Mouse (Mus musculus) G1E (cell line): ENCODE measurements around the gene Lsamp.

Source experiments
- CTCF ChIP-seq: IDR thresholded peaks from 2 replicates; pipeline ENCODE4 v1.5.1; 2012; ENCODE audit warnings: low read depth, low read length, inconsistent platforms, mixed read lengths
- GATA1 ChIP-seq: IDR thresholded peaks from 2 replicates; pipeline ENCODE4 v1.6.1; 2012; ENCODE audit warnings: borderline replicate concordance, low read length, inconsistent platforms, mixed read lengths
- GATA2 ChIP-seq: IDR thresholded peaks from 2 replicates; pipeline ENCODE4 v1.6.1; 2012; ENCODE audit warnings: low read depth, low read length, inconsistent platforms, borderline replicate concordance
- POLR2AphosphoS5 ChIP-seq: IDR thresholded peaks from 2 replicates; pipeline ENCODE4 v1.6.1; 2012; ENCODE audit warnings: low read depth, low read length, inconsistent platforms; ENCODE audit not compliant: insufficient replicate concordance
- TAL1 ChIP-seq: conservative IDR thresholded peaks from 2 replicates; pipeline ENCODE4 v1.6.1; 2012; ENCODE audit warnings: low read depth, low read length, inconsistent platforms, mixed read lengths

GRCm38 (mm10) chr16:41073470-41073869 is 1089.3 kb downstream of the Lsamp start:
- no peak for TF ChIP-seq CTCF
- TF ChIP-seq GATA1, result no peak
- no peak for TF ChIP-seq POLR2AphosphoS5
- TF ChIP-seq TAL1, result no peak
- TF ChIP-seq GATA2, result no peak
